8 mouse cellular contexts compared by ENCODE assay signal in the genomic region with DNA sequence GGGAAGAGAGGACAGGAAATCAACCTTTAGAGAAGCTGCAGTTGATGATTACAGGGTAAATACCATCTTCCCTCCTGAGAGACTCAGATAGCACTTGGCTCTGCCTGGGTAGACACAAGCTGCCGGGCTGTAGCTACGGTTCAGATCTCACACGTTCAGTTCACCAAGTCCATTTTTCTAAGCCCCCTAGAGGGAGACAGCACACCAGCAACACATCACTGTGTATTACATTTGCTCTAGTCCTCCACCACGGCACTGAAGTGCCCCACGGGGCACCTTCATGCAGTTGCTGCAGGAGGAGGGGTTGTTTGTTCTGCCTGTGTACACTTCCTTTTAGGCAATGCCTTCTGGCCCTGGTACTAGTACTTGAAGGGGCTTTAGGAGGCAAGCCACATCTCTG.
DNase-seq lines count a peak whose midpoint lies in the region; ATAC-seq lines count a peak whose summit lies in the region.

No protein-coding gene starts in this region.

- DNase-seq in cerebellum, postnatal 14 days: peak; percentile 64 to 67
- no peak for DNase-seq in cerebellum, adult 11-12 months
- peak; percentile 47 for DNase-seq in adrenal gland, postnatal 14 days
- DNase-seq in frontal cortex, postnatal 36 days (ENCODE audit: low spot score in 2 of 2): peak; percentile 17 to 55
- DNase-seq in kidney, adult 9 months: peak; percentile 65
- DNase-seq in lung, adult 18-20 months: peak; percentile 68 to 77
- DNase-seq in thymus, postnatal 0 days (ENCODE audit: low spot score): peak; percentile 71

- ATAC-seq in neutrophil, adult 5-6 weeks (ENCODE audit: extremely low read depth, insufficient number of reproducible peaks, low FRiP score, poor library complexity, severe bottlenecking): peak; percentile 94
